Mouse (Mus musculus) c-Kit-negative CD71-positive TER-119-positive erythroid progenitor cells, embryonic 14.5 days (primary cell): ENCODE data around the gene Canx.
A peak's percentile ranks its signal among the peaks of the same experiment; 100 is the strongest.
"Not testable (repeated sequence)": the region's sequence is repeated elsewhere in the genome, so short reads cannot be mapped to it uniquely, and the experiment has no call there.

Experiments used
- DNase-seq: peaks from one replicate; pipeline ENCODE4 v3.0.0-alpha.2; 2013; ENCODE audit warnings: low read depth, low spot score

The Canx gene

GRCm38 (mm10) chr11:50325496-50326301, at the start of gene Canx:
Gene Canx, minus strand, starts transcription at chr11:50325673.
- DNase-seq: peak; percentile 99

- no peak for DNase-seq
Observed at GRCm38 (mm10) chr11:50374286-50375015, 49.0 kb upstream of the Canx start.

GRCm38 (mm10) chr11:50373621-50374020, 48.1 kb upstream of the Canx start:
- no peak for DNase-seq

- no peak for DNase-seq
Observed at GRCm38 (mm10) chr11:50373086-50373485, 47.6 kb upstream of the Canx start.

GRCm38 (mm10) chr11:50371911-50372310, 46.4 kb upstream of the Canx start:
- DNase-seq: no peak

- no peak for DNase-seq
Observed at GRCm38 (mm10) chr11:50371399-50371841, 45.9 kb upstream of the Canx start.

GRCm38 (mm10) chr11:50370969-50371368, 45.5 kb upstream of the Canx start:
- DNase-seq: no peak

GRCm38 (mm10) chr11:50369360-50369911, 44.0 kb upstream of the Canx start:
- DNase-seq: no peak

- no peak for DNase-seq
Observed at GRCm38 (mm10) chr11:50367531-50367930, 42.1 kb upstream of the Canx start.

- no peak for DNase-seq
Observed at GRCm38 (mm10) chr11:50365322-50365721, 39.8 kb upstream of the Canx start.

GRCm38 (mm10) chr11:50364548-50364947, 39.1 kb upstream of the Canx start:
- peak; percentile 65 for DNase-seq

- not testable (repeated sequence) for DNase-seq
Observed at GRCm38 (mm10) chr11:50361282-50361681, 35.8 kb upstream of the Canx start.

- DNase-seq: no peak
Observed at GRCm38 (mm10) chr11:50358950-50359861, 33.7 kb upstream of the Canx start.

GRCm38 (mm10) chr11:50355395-50355794, 29.9 kb upstream of the Canx start:
- no peak for DNase-seq

GRCm38 (mm10) chr11:50354851-50355250, 29.4 kb upstream of the Canx start:
- no peak for DNase-seq

- DNase-seq: no peak
Observed at GRCm38 (mm10) chr11:50354162-50354561, 28.7 kb upstream of the Canx start, which contains the start of gene Cby3. Gene Cby3, plus strand, starts transcription at chr11:50354462.

GRCm38 (mm10) chr11:50352177-50352576, 26.7 kb upstream of the Canx start:
- no peak for DNase-seq

GRCm38 (mm10) chr11:50346256-50347032, 21.0 kb upstream of the Canx start:
- DNase-seq: no peak

GRCm38 (mm10) chr11:50345486-50345885, 20.0 kb upstream of the Canx start:
- DNase-seq: no peak

- DNase-seq: no peak
Observed at GRCm38 (mm10) chr11:50336891-50337290, 11.4 kb upstream of the Canx start.

- DNase-seq: no peak
Observed at GRCm38 (mm10) chr11:50336126-50336525, 10.7 kb upstream of the Canx start.
